Mouse (Mus musculus): ENCODE measurements around the gene Rab6b.

DNA sequence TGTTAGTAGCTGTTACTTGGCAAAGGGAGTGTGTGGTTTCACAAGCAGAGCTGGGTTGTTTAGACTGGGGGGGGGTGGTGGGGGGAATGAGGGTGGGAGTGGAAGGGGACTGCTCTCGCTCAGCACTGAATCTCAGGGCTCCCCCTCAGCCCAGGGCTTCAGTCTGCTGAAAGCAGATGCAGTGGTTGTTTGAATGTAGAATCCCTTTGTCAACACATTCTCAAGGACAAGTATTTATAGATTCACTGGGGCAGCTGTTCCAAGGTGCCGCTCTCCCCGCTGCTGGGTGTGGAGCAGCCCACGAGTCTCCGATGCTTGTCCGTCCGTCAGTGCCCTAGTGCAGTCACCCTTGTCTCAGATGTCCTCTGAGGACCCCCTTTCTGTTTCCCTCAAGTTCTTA lies 29.7 kb downstream of the Rab6b start:
- TF ChIP-seq CTCF (IDR thresholded peaks at IDR 0.05; ENCODE audit: extremely low read depth, insufficient read depth, low read length) (no peak), POLR2A (IDR thresholded peaks at IDR 0.05; ENCODE audit: extremely low read depth, insufficient read depth, low read length) (no peak)

Measured in cortical plate, adult 2 months (tissue).